Mouse (Mus musculus): ENCODE data around the gene Tbcc. TPM values are rescaled to one million over a fixed set of nuclear protein-coding genes. Genes with fewer than 3 reads are reported as not detected.

The Tbcc gene
- 29.4 and 29.5 TPM in 2 replicates for polyA plus RNA-seq (2012; rRNA removed)

GRCm38 (mm10) chr17:46890116-46890815, at the start of gene Tbcc:
TSS of gene Tbcc (plus strand) at chr17:46890684.

GRCm38 (mm10) chr17:46857903-46858748, 32.4 kb upstream of the Tbcc start, which contains the start of gene Bicral:
TSS of gene Bicral (minus strand) at chr17:46858482.

GRCm38 (mm10) chr17:46910186-46910585, 19.7 kb downstream of the Tbcc start, which contains the start of gene Prph2:
TSS of gene Prph2 (plus strand) at chr17:46910459.

Other genes with a start within 250 kb of the Tbcc start
- 21.6 and 24.5 TPM in 2 replicates for gene Klc4, start 244.7 kb upstream of the Tbcc start, polyA plus RNA-seq (2012; rRNA removed)
- 41.8 and 42.2 TPM in 2 replicates for gene Mrpl2, start 244.5 kb upstream of the Tbcc start, polyA plus RNA-seq (2012; rRNA removed)
- gene Cul7, start 240.3 kb upstream of the Tbcc start, polyA plus RNA-seq (2012; rRNA removed): 57.9 and 58.6 TPM in 2 replicates
- gene Rrp36, start 216.3 kb upstream of the Tbcc start, polyA plus RNA-seq (2012; rRNA removed): 35.4 and 37.4 TPM in 2 replicates
- 185 and 210 TPM in 2 replicates for gene Mea1, start 211.9 kb upstream of the Tbcc start, polyA plus RNA-seq (2012; rRNA removed)
- 165 and 178 TPM in 2 replicates for gene Klhdc3, start 209.8 kb upstream of the Tbcc start, polyA plus RNA-seq (2012; rRNA removed)
- 100 and 101 TPM in 2 replicates for gene Ppp2r5d, start 185.6 kb upstream of the Tbcc start, polyA plus RNA-seq (2012; rRNA removed)
- 46.3 and 46.4 TPM in 2 replicates for gene Pex6, start 179.2 kb upstream of the Tbcc start, polyA plus RNA-seq (2012; rRNA removed)
- gene Gnmt, start 161.5 kb upstream of the Tbcc start, polyA plus RNA-seq (2012; rRNA removed): 2.0 and 2.5 TPM in 2 replicates
- 58.5 and 59.3 TPM in 2 replicates for gene Cnpy3, start 138.5 kb upstream of the Tbcc start, polyA plus RNA-seq (2012; rRNA removed)
- gene Ptcra, start 127.0 kb upstream of the Tbcc start, polyA plus RNA-seq (2012; rRNA removed): 0.07 TPM in 1 of 2 replicates, not detected in the other
- 52.9 and 53.6 TPM in 2 replicates for gene 2310039H08Rik, start 118.0 kb upstream of the Tbcc start, polyA plus RNA-seq (2012; rRNA removed)
- gene Rpl7l1, start 108.0 kb upstream of the Tbcc start, polyA plus RNA-seq (2012; rRNA removed): 67.6 and 73.0 TPM in 2 replicates
- gene Bicral, start 32.2 kb upstream of the Tbcc start, polyA plus RNA-seq (2012; rRNA removed): 21.7 and 22.8 TPM in 2 replicates
- 0.04 TPM in 1 of 2 replicates, not detected in the other for gene Prph2, start 19.8 kb downstream of the Tbcc start, polyA plus RNA-seq (2012; rRNA removed)
- gene Ubr2, start 119.9 kb downstream of the Tbcc start, polyA plus RNA-seq (2012; rRNA removed): 34.7 and 35.2 TPM in 2 replicates

Data from central nervous system, embryonic 18 days (tissue).